Mouse (Mus musculus): ENCODE results near the gene Olfr30.

GRCm38 (mm10) chr11:58453592-58453991, 8.5 kb downstream of the Olfr30 start:
- no peak for TF ChIP-seq GATA1 (IDR thresholded peaks at IDR 0.05; ENCODE audit: borderline replicate concordance, low read length)
- TF ChIP-seq FLI1 (IDR thresholded peaks at IDR 0.05; ENCODE audit: low read length): no peak

Measured in megakaryocyte, embryonic 14.5 days (primary cell).